Mouse (Mus musculus) heart, embryonic 11.5 days (tissue): Measurements from ENCODE around the gene Olfr1494. TPM values are rescaled to one million over a fixed set of nuclear protein-coding genes. Genes with fewer than 3 reads are reported as not detected.

Experiments
- polyA plus RNA-seq: library from polyadenylated mRNA; unstranded; fragments of >200 nt; fragmentation: Nextera tagmentation; extraction: Ambion mirVana; gene quantifications from 2 replicates; pipeline ENCODE4 v1.2.1, GENCODE M21; 2014

Gene Olfr1494
- polyA plus RNA-seq, 1 experiment from 2014 or later, result not detected

Other genes starting within 250 kb of the Olfr1494 start
- gene Olfr1477, start 239.2 kb upstream of the Olfr1494 start, polyA plus RNA-seq, result not detected in 2 replicates
- gene Olfr1480, start 211.8 kb upstream of the Olfr1494 start, polyA plus RNA-seq, result not detected in 2 replicates
- not detected in 2 replicates for gene Olfr1484, start 156.2 kb upstream of the Olfr1494 start, polyA plus RNA-seq
- not detected in 2 replicates for gene Olfr1487, start 122.4 kb upstream of the Olfr1494 start, polyA plus RNA-seq
- not detected in 2 replicates for gene Olfr1489, start 108.1 kb upstream of the Olfr1494 start, polyA plus RNA-seq
- not detected in 2 replicates for gene Olfr1490, start 88.6 kb upstream of the Olfr1494 start, polyA plus RNA-seq
- gene Olfr1491, start 42.5 kb upstream of the Olfr1494 start, polyA plus RNA-seq, result not detected in 2 replicates
- not detected in 2 replicates for gene Olfr1493-ps1, start 16.4 kb upstream of the Olfr1494 start, polyA plus RNA-seq
- gene Olfr1495, start 24.9 kb downstream of the Olfr1494 start, polyA plus RNA-seq, result not detected in 2 replicates
- not detected in 2 replicates for gene Olfr1496, start 38.1 kb downstream of the Olfr1494 start, polyA plus RNA-seq
- not detected in 2 replicates for gene Olfr1497, start 58.5 kb downstream of the Olfr1494 start, polyA plus RNA-seq
- not detected in 2 replicates for gene Olfr1499, start 79.7 kb downstream of the Olfr1494 start, polyA plus RNA-seq
- gene Olfr1500, start 90.8 kb downstream of the Olfr1494 start, polyA plus RNA-seq, result not detected in 2 replicates
- gene Olfr1501, start 111.0 kb downstream of the Olfr1494 start, polyA plus RNA-seq, result not detected in 2 replicates
- gene Olfr1502, start 122.1 kb downstream of the Olfr1494 start, polyA plus RNA-seq, result not detected in 2 replicates
- not detected in 2 replicates for gene Olfr1504, start 158.2 kb downstream of the Olfr1494 start, polyA plus RNA-seq
- gene Olfr1505, start 173.8 kb downstream of the Olfr1494 start, polyA plus RNA-seq, result not detected in 2 replicates